12 mouse cellular contexts compared by ENCODE assay signal in the genomic region with DNA sequence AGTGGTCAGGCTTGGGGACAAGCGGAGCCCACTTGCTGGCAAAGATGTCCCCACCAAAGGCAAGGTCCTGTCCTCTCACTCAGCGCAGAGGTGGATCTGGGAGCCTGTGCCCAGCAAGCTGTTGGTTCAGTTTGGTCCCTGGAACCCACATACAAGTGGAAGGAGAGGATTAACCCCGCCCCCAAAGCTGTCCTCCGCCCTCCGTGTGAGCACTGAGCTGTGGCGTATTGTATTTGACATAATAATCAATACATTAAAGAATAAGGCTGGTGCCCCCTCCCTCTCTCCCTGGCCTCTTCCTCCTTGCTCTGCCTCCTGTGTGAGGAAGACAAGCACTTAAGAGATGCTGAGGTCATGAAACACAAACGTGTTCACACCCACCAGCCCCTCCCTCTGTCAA.
A peak's percentile ranks its signal among the peaks of the same experiment; 100 is the strongest.
DNase-seq lines count a peak whose midpoint lies in the region; ATAC-seq and TF ChIP-seq lines count a peak whose summit lies in the region.
"Had no signal": no experiment of that assay in that cellular context is flagged by ENCODE, and none has a peak within 500 bp of the region (broad histone marks: within the 10 kb centered on the region; RNA-seq: fewer than 3 reads in every experiment).

No protein-coding gene starts in this region.

- TF ChIP-seq POLR2A in cerebellum, adult 2 months (IDR thresholded peaks at IDR 0.05; ENCODE audit: borderline replicate concordance, insufficient read depth, low read length): no peak

- TF ChIP-seq CTCF in stomach, postnatal 0 days (IDR thresholded peaks at IDR 0.05; ENCODE audit: low read depth): no peak
- TF ChIP-seq CTCF in cerebellum, adult 2 months (IDR thresholded peaks at IDR 0.05; ENCODE audit: borderline replicate concordance, insufficient read depth, low read depth, low read length): no peak

- 20% methylated on average over 7 of the region's 7 CpGs for WGBS in heart, embryonic 10.5 days
- 21% methylated on average over 7 of the region's 7 CpGs for WGBS in intestine, embryonic 16.5 days
- WGBS in stomach, postnatal 0 days: 30% methylated on average over 7 of the region's 7 CpGs
- WGBS in cerebellum, adult 2 months: 14% methylated on average over 7 of the region's 7 CpGs
- WGBS in kidney, embryonic 14.5 days: 29% methylated on average over 7 of the region's 7 CpGs

- H3K9me3 ChIP-seq in heart, embryonic 10.5 days: no peaks in the 10 kb centered on the region
- H3K9me3 ChIP-seq in intestine, embryonic 16.5 days (ENCODE audit: control insufficient read depth, low read length): no peaks in the 10 kb centered on the region
- no peaks in the 10 kb centered on the region for H3K9me3 ChIP-seq in stomach, postnatal 0 days (ENCODE audit: control insufficient read depth, low read length)
- no peaks in the 10 kb centered on the region for H3K9me3 ChIP-seq in kidney, embryonic 14.5 days (ENCODE audit: control insufficient read depth, low read length)

- H3K36me3 ChIP-seq in heart, embryonic 10.5 days: no peaks in the 10 kb centered on the region
- no peaks in the 10 kb centered on the region for H3K36me3 ChIP-seq in intestine, embryonic 16.5 days (ENCODE audit: control insufficient read depth, insufficient read depth, low read length)
- no peaks in the 10 kb centered on the region for H3K36me3 ChIP-seq in stomach, postnatal 0 days (ENCODE audit: control insufficient read depth, insufficient read depth, low read length)
- no peaks in the 10 kb centered on the region for H3K36me3 ChIP-seq in kidney, embryonic 14.5 days (ENCODE audit: control insufficient read depth, insufficient read depth, low read length)

- H3K4me1 ChIP-seq in heart, embryonic 10.5 days: peaks cover 24% of the 10 kb centered on the region
- peaks cover 17% of the 10 kb centered on the region for H3K4me1 ChIP-seq in intestine, embryonic 16.5 days (ENCODE audit: control insufficient read depth, insufficient read depth, low read length)
- no peaks in the 10 kb centered on the region for H3K4me1 ChIP-seq in stomach, postnatal 0 days (replicated peaks; ENCODE audit: control insufficient read depth, insufficient read depth)
- no peaks in the 10 kb centered on the region for H3K4me1 ChIP-seq in cerebellum, adult 2 months (ENCODE audit: control insufficient read depth, insufficient read depth, low read length)
- peaks cover 9% of the 10 kb centered on the region; the same call in 1 of the 2 replicates for H3K4me1 ChIP-seq in kidney, embryonic 14.5 days (ENCODE audit: control insufficient read depth, insufficient read depth, low read length)

- no peak overlapping the region for H3K27ac ChIP-seq in heart, embryonic 10.5 days
- H3K27ac ChIP-seq in intestine, embryonic 16.5 days (ENCODE audit: low read length): no peak overlapping the region
- no peak overlapping the region for H3K27ac ChIP-seq in stomach, postnatal 0 days (replicated peaks)
- H3K27ac ChIP-seq in cerebellum, adult 2 months (ENCODE audit: insufficient read depth, low read length): no peak overlapping the region
- no peak overlapping the region for H3K27ac ChIP-seq in kidney, embryonic 14.5 days (ENCODE audit: low read depth, low read length)

- H3K4me3 ChIP-seq in heart, embryonic 10.5 days: peak overlapping the region; percentile 56; the same call in 1 of the 2 replicates
- H3K4me3 ChIP-seq in intestine, embryonic 16.5 days (ENCODE audit: low read length): no peak overlapping the region
- H3K4me3 ChIP-seq in stomach, postnatal 0 days (ENCODE audit: low read depth, low read length): no peak overlapping the region
- no peak overlapping the region for H3K4me3 ChIP-seq in cerebellum, adult 2 months (replicated peaks; ENCODE audit: insufficient read depth, low read depth, low read length)
- H3K4me3 ChIP-seq in kidney, embryonic 14.5 days (ENCODE audit: low read length): no peak overlapping the region

- no peak overlapping the region; the same call in 1 of the 2 replicates for H3K4me2 ChIP-seq in intestine, embryonic 16.5 days (ENCODE audit: low read depth, low read length)
- peak overlapping the region; percentile 59; the same call in 1 of the 2 replicates for H3K4me2 ChIP-seq in stomach, postnatal 0 days (replicated peaks; ENCODE audit: low read depth)
- no peak overlapping the region for H3K4me2 ChIP-seq in kidney, embryonic 14.5 days (replicated peaks; ENCODE audit: low read depth, low read length)

- peak overlapping the region; percentile 64; the same call in 1 of the 2 replicates for H3K9ac ChIP-seq in intestine, embryonic 16.5 days (ENCODE audit: low read depth, low read length)
- H3K9ac ChIP-seq in stomach, postnatal 0 days (ENCODE audit: low read length): no peak overlapping the region
- H3K9ac ChIP-seq in kidney, embryonic 14.5 days (ENCODE audit: low read depth, low read length): no peak overlapping the region

- peaks cover 98% of the 10 kb centered on the region for H3K27me3 ChIP-seq in heart, embryonic 10.5 days (ENCODE audit: insufficient read depth, poor library complexity, severe bottlenecking)
- H3K27me3 ChIP-seq in intestine, embryonic 16.5 days (replicated peaks; ENCODE audit: control insufficient read depth, insufficient read depth, low read length): peaks cover 22% of the 10 kb centered on the region; the same call in 1 of the 2 replicates
- no peaks in the 10 kb centered on the region for H3K27me3 ChIP-seq in stomach, postnatal 0 days (ENCODE audit: control insufficient read depth, insufficient read depth, low read length)
- H3K27me3 ChIP-seq in cerebellum, adult 2 months (ENCODE audit: control insufficient read depth, insufficient read depth, low read length): no peaks in the 10 kb centered on the region
- peaks cover 78% of the 10 kb centered on the region for H3K27me3 ChIP-seq in kidney, embryonic 14.5 days (ENCODE audit: control insufficient read depth, insufficient read depth, low read length)

- no peak for ATAC-seq in intestine, embryonic 16.5 days
- no peak for ATAC-seq in stomach, postnatal 0 days (ENCODE audit: low FRiP score, low TSS enrichment)
- ATAC-seq in kidney, embryonic 14.5 days (ENCODE audit: low FRiP score, low TSS enrichment): no peak
- ATAC-seq: Patski had no signal

- TF ChIP-seq EP300 in stomach, postnatal 0 days (optimal IDR thresholded peaks at IDR 0.05): no peak

- no peak for DNase-seq in heart, embryonic 10.5 days (ENCODE audit: low spot score)
- no peak for DNase-seq in heart, adult 8-10 months (ENCODE audit: low spot score)
- DNase-seq in retina, embryonic 14.5 days (ENCODE audit: low spot score): peak; percentile 62
- DNase-seq in retina, postnatal 1 day: no peak
- DNase-seq in stomach, postnatal 0 days (ENCODE audit: low spot score): no peak
- DNase-seq in cerebellum, adult 2 months: no peak
- DNase-seq: adrenal gland, postnatal 10 days; kidney, adult 9 months; lung, adult 2 months had no signal
